Mouse (Mus musculus): ENCODE data around the gene Cetn3.

GRCm38 (mm10) chr13:81743391-81744091 is 39.3 kb upstream of the Cetn3 start:
- TF ChIP-seq POLR2A (IDR thresholded peaks at IDR 0.05; ENCODE audit: extremely low read depth, insufficient read depth, low read length) (no peak), CTCF (IDR thresholded peaks at IDR 0.05; ENCODE audit: low read depth, low read length) (no peak)

Measured in liver, adult 2 months (tissue).